Mouse (Mus musculus) CH12.LX (cell line): Measurements from ENCODE around the gene Dennd2a.

Source experiments
- CTCF ChIP-seq, 2 experiments: IDR thresholded peaks in 1 of 2; conservative IDR thresholded peaks in 1 of 2; 2 replicates each; pipeline ENCODE4 v1.5.1; 2011 to 2012; ENCODE audit warnings: low read depth in 2 of 2, low read length in 2 of 2, improper control_type of control experiment in 1 of 2, inconsistent platforms in 1 of 2, mild to moderate bottlenecking in 1 of 2, moderate library complexity in 1 of 2
- HCFC1 ChIP-seq: IDR thresholded peaks from 2 replicates; pipeline ENCODE4 v1.6.1; 2012; ENCODE audit warnings: low read depth, mild to moderate bottlenecking, inconsistent platforms, low read length, improper control_type of control experiment
- JUN ChIP-seq: IDR thresholded peaks from 2 replicates; pipeline ENCODE4 v1.6.1; 2011; ENCODE audit warnings: low read depth, mild to moderate bottlenecking, low read length, improper control_type of control experiment, moderate library complexity; ENCODE audit not compliant: insufficient read depth
- MAX ChIP-seq: IDR thresholded peaks from 2 replicates; pipeline ENCODE4 v1.6.1; 2011; ENCODE audit warnings: low read length, improper control_type of control experiment
- MAZ ChIP-seq: IDR thresholded peaks from 2 replicates; pipeline ENCODE4 v1.6.1; 2012; ENCODE audit warnings: low read depth, mild to moderate bottlenecking, inconsistent platforms, low read length, improper control_type of control experiment, moderate library complexity
- POLR2AphosphoS2 ChIP-seq: IDR thresholded peaks from 2 replicates; pipeline ENCODE4 v1.6.1; 2011; ENCODE audit warnings: low read depth, low read length, improper control_type of control experiment
- TBP ChIP-seq: conservative IDR thresholded peaks from 2 replicates; pipeline ENCODE4 v1.6.1; 2011; ENCODE audit warnings: low read depth, low read length, improper control_type of control experiment
- UBTF ChIP-seq: IDR thresholded peaks from 2 replicates; pipeline ENCODE4 v1.6.1; 2012; ENCODE audit warnings: low read depth, mild to moderate bottlenecking, inconsistent platforms, low read length, improper control_type of control experiment, moderate library complexity
- USF1 ChIP-seq: IDR thresholded peaks from 2 replicates; pipeline ENCODE4 v1.6.1; 2014; ENCODE audit warnings: low read depth, mild to moderate bottlenecking, inconsistent platforms, low read length, improper control_type of control experiment
- ZMIZ1 ChIP-seq: IDR thresholded peaks from 2 replicates; pipeline ENCODE4 v1.6.1; 2012; ENCODE audit warnings: low read depth, mild to moderate bottlenecking, inconsistent platforms, low read length, improper control_type of control experiment

DNA sequence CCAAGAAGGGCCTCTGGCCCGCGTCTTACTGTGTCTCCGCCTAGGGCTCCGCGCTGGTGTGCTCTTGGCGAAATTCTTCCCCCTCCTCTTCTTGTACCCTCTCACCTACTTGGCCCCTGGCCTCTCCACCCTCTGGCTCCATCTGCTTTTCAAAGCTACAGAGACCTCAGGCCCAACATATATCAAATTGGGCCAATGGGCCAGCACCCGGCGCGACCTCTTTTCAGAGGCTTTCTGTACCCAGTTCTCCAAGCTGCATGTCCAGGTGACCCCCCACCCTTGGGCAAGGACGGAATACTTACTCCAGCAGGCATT lies 16.8 kb upstream of the Dennd2a start:
- TF ChIP-seq HCFC1 (no peak), MAX (no peak), ZMIZ1 (no peak), USF1 (no peak), POLR2AphosphoS2 (no peak), CTCF (conservative IDR thresholded peaks at IDR 0.05 in 1 of 2, IDR thresholded peaks at IDR 0.05 in 1 of 2; ENCODE audit: low read depth in 2 of 2, low read length in 2 of 2) (no peak), MAZ (no peak), TBP (no peak), UBTF (no peak), JUN (no peak)
